18 mouse cellular contexts compared by ENCODE assay signal in the genomic region with DNA sequence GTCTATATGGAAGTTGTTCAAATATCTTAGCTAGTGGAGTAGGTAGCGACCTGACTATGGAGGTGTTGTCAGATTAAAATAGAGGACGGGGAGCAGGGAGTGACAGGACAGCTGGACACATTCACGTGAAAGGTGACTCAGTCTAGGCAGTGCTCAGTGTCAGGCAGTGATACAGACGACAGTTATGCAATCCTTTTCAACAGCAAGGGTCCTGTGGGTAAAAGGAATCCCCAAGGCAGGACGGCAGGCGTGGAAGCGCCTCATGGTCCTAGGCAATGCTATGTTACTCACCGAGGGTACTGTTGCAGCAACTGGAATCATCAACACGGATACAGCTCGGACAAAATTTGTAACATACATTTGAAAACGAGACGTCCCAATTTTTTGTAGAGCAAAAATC. TPM values are rescaled to one million over a fixed set of nuclear protein-coding genes. Genes with fewer than 3 reads are reported as not detected.
A peak's percentile ranks its signal among the peaks of the same experiment; 100 is the strongest.
DNase-seq lines count a peak whose midpoint lies in the region; ATAC-seq lines count a peak whose summit lies in the region.
"Had no signal": no experiment of that assay in that cellular context is flagged by ENCODE, and none has a peak within 500 bp of the region (broad histone marks: within the 10 kb centered on the region; RNA-seq: fewer than 3 reads in every experiment).

No protein-coding gene starts in this region.

- no peak overlapping the region for H3K4me3 ChIP-seq in midbrain, embryonic 11.5 days (ENCODE audit: low read depth, low read length)
- no peak overlapping the region for H3K4me3 ChIP-seq in midbrain, embryonic 14.5 days (replicated peaks; ENCODE audit: low read depth, low read length)
- no peak overlapping the region for H3K4me3 ChIP-seq in liver, embryonic 12.5 days
- H3K4me3 ChIP-seq: embryonic facial prominence, embryonic 10.5 days; embryonic facial prominence, embryonic 12.5 days; forebrain, embryonic 13.5 days; forebrain, embryonic 15.5 days had no signal

- no peaks in the 10 kb centered on the region for H3K4me1 ChIP-seq in midbrain, embryonic 11.5 days (ENCODE audit: control insufficient read depth, insufficient read depth, low read length)
- no peaks in the 10 kb centered on the region for H3K4me1 ChIP-seq in midbrain, embryonic 14.5 days (ENCODE audit: control insufficient read depth, insufficient read depth, low read length)
- 0 out of 2 replicates have a peak, but pooled peaks cover under 1% of the 10 kb centered on the region for H3K4me1 ChIP-seq in liver, embryonic 12.5 days
- H3K4me1 ChIP-seq: embryonic facial prominence, embryonic 10.5 days; forebrain, embryonic 13.5 days had no signal

- WGBS in midbrain, embryonic 11.5 days, result 94% methylated on average over 12 of the region's 12 CpGs
- WGBS in midbrain, embryonic 14.5 days, result 95% methylated on average over 12 of the region's 12 CpGs
- WGBS in liver, embryonic 12.5 days (ENCODE audit: insufficient replicate concordance), result 84% methylated on average over 12 of the region's 12 CpGs

- no peak for ATAC-seq in midbrain, embryonic 11.5 days (ENCODE audit: low FRiP score)
- no peak for ATAC-seq in midbrain, embryonic 14.5 days (ENCODE audit: low FRiP score, low TSS enrichment)
- ATAC-seq in liver, embryonic 12.5 days, result no peak
- ATAC-seq: forebrain, embryonic 13.5 days; forebrain, embryonic 15.5 days; forebrain, postnatal 0 days had no signal

- H3K36me3 ChIP-seq in midbrain, embryonic 11.5 days (ENCODE audit: control insufficient read depth, insufficient read depth, low read length), result peaks cover 6% of the 10 kb centered on the region; the same call in 1 of the 2 replicates
- peaks cover 59% of the 10 kb centered on the region for H3K36me3 ChIP-seq in midbrain, embryonic 14.5 days (ENCODE audit: control insufficient read depth, insufficient read depth, low read length)
- peaks cover 71% of the 10 kb centered on the region for H3K36me3 ChIP-seq in liver, embryonic 12.5 days

- H3K27ac ChIP-seq in midbrain, embryonic 11.5 days (ENCODE audit: low read depth, low read length), result no peak overlapping the region
- no peak overlapping the region for H3K27ac ChIP-seq in midbrain, embryonic 14.5 days (replicated peaks; ENCODE audit: low read depth, low read length)
- no peak overlapping the region for H3K27ac ChIP-seq in liver, embryonic 12.5 days
- H3K27ac ChIP-seq: embryonic facial prominence, embryonic 10.5 days; embryonic facial prominence, embryonic 12.5 days; forebrain, embryonic 13.5 days; forebrain, embryonic 15.5 days had no signal

- DNase-seq in adrenal gland, adult 2 months, result peak; percentile 62
- no peak for DNase-seq in adrenal gland, postnatal 10 days
- DNase-seq in adrenal gland, postnatal 14 days, result peak; percentile 37
- no peak for DNase-seq in adrenal gland, postnatal 4 days (ENCODE audit: low spot score in 2 of 2)
- peak; percentile 31 for DNase-seq in midbrain, embryonic 11.5 days (ENCODE audit: low spot score, missing footprints)
- no peak for DNase-seq in midbrain, embryonic 14.5 days
- DNase-seq: B cell, adult 2 months; cerebellum, adult 11-12 months; cerebellum, adult 2 months; cerebellum, adult 9-10 months; cerebellum, postnatal 10 days; cerebellum, postnatal 25 days; forebrain, postnatal 0 days had no signal

- no peaks in the 10 kb centered on the region for H3K9me3 ChIP-seq in midbrain, embryonic 11.5 days (ENCODE audit: control insufficient read depth, low read length)
- H3K9me3 ChIP-seq in midbrain, embryonic 14.5 days (ENCODE audit: control insufficient read depth, low read length), result no peaks in the 10 kb centered on the region
- no peaks in the 10 kb centered on the region for H3K9me3 ChIP-seq in liver, embryonic 12.5 days (replicated peaks)
- H3K9me3 ChIP-seq: embryonic facial prominence, embryonic 10.5 days; embryonic facial prominence, embryonic 12.5 days; forebrain, embryonic 13.5 days; forebrain, embryonic 15.5 days had no signal

- no peaks in the 10 kb centered on the region for H3K27me3 ChIP-seq in midbrain, embryonic 11.5 days (ENCODE audit: control insufficient read depth, insufficient read depth, low read length)
- H3K27me3 ChIP-seq in midbrain, embryonic 14.5 days (ENCODE audit: control insufficient read depth, insufficient read depth, low read length), result no peaks in the 10 kb centered on the region
- H3K27me3 ChIP-seq in liver, embryonic 12.5 days (replicated peaks), result no peaks in the 10 kb centered on the region
- H3K27me3 ChIP-seq: embryonic facial prominence, embryonic 12.5 days; forebrain, embryonic 13.5 days; forebrain, embryonic 15.5 days had no signal

- no peak overlapping the region for H3K4me2 ChIP-seq in midbrain, embryonic 11.5 days
- H3K4me2 ChIP-seq in midbrain, embryonic 14.5 days (ENCODE audit: low read length), result no peak overlapping the region
- no peak overlapping the region for H3K4me2 ChIP-seq in liver, embryonic 12.5 days
- H3K4me2 ChIP-seq: embryonic facial prominence, embryonic 12.5 days; forebrain, embryonic 13.5 days; forebrain, embryonic 15.5 days had no signal

- H3K9ac ChIP-seq in midbrain, embryonic 11.5 days (ENCODE audit: low read length), result no peak overlapping the region
- H3K9ac ChIP-seq in midbrain, embryonic 14.5 days (replicated peaks; ENCODE audit: low read length), result no peak overlapping the region
- H3K9ac ChIP-seq in liver, embryonic 12.5 days, result no peak overlapping the region
- H3K9ac ChIP-seq: embryonic facial prominence, embryonic 12.5 days; forebrain, embryonic 13.5 days; forebrain, embryonic 15.5 days; forebrain, postnatal 0 days had no signal

RNA-seq across cellular contexts. Expression of gene Cox18, which starts 6.6 kb away (rescaled TPM):
- 10 to 100 TPM; 24.3 to 59.9 TPM for total RNA-seq in adrenal gland, adult 2 months (2021)
- 127 and 166 TPM in 2 replicates for polyA plus RNA-seq in adrenal gland, adult 2 months (2012; rRNA removed)
- 10 to 100 TPM; 20.7 to 34.6 TPM for total RNA-seq in adrenal gland, postnatal 10 days (2021)
- total RNA-seq in adrenal gland, postnatal 14 days (2021), result 30.6 and 34.7 TPM in 2 replicates
- 10 to 100 TPM; 42.8 to 47.2 TPM for total RNA-seq in adrenal gland, postnatal 4 days (2021)
- 25.3 and 32.8 TPM in 2 replicates for polyA plus RNA-seq in midbrain, embryonic 11.5 days (2014; fragmentation: Nextera tagmentation; extraction: Ambion mirVana)
- polyA plus RNA-seq in midbrain, embryonic 14.5 days (2014; fragmentation: Nextera tagmentation; extraction: Ambion mirVana), result 33.1 and 35.9 TPM in 2 replicates
- polyA plus RNA-seq in liver, embryonic 12.5 days (2016; fragmentation: Nextera tagmentation; extraction: Ambion mirVana), result 24.1 and 25.7 TPM in 2 replicates

Comparison
In these comparisons a context has a peak if more than half of its experiments do, and no peak if none do; other contexts are left out.
1. DNase-seq: peak in adrenal gland, adult 2 months (single experiment), adrenal gland, postnatal 14 days (single experiment) and midbrain, embryonic 11.5 days (single experiment); none in adrenal gland, postnatal 10 days (single experiment), adrenal gland, postnatal 4 days (0 of 2) and midbrain, embryonic 14.5 days (single experiment).